Mouse (Mus musculus): ENCODE results near the gene Adgra1.

The Adgra1 gene

GRCm38 (mm10) chr7:139850152-139850551, 16.2 kb downstream of the Adgra1 start:
- no peak for DNase-seq (ENCODE audit: low read depth, low spot score)

GRCm38 (mm10) chr7:139850677-139851076, 16.7 kb downstream of the Adgra1 start:
- no peak for DNase-seq (ENCODE audit: low read depth, low spot score)

GRCm38 (mm10) chr7:139851098-139851497, 17.1 kb downstream of the Adgra1 start:
- no peak for DNase-seq (ENCODE audit: low read depth, low spot score)

- DNase-seq (ENCODE audit: low read depth, low spot score), result no peak
Measured at GRCm38 (mm10) chr7:139855261-139855660, 21.3 kb downstream of the Adgra1 start.

- peak; percentile 65 for DNase-seq (ENCODE audit: low read depth, low spot score)
Measured at GRCm38 (mm10) chr7:139861411-139861810, 27.4 kb downstream of the Adgra1 start.

- no peak for DNase-seq (ENCODE audit: low read depth, low spot score)
Measured at GRCm38 (mm10) chr7:139863076-139863475, 29.1 kb downstream of the Adgra1 start.

- DNase-seq (ENCODE audit: low read depth, low spot score), result no peak
Measured at GRCm38 (mm10) chr7:139864253-139864652, 30.3 kb downstream of the Adgra1 start.

GRCm38 (mm10) chr7:139864871-139865270, 30.9 kb downstream of the Adgra1 start:
- no peak for DNase-seq (ENCODE audit: low read depth, low spot score)

GRCm38 (mm10) chr7:139871014-139871413, 37.0 kb downstream of the Adgra1 start:
- DNase-seq (ENCODE audit: low read depth, low spot score), result no peak

- DNase-seq (ENCODE audit: low read depth, low spot score), result no peak
Measured at GRCm38 (mm10) chr7:139877167-139877792, 43.3 kb downstream of the Adgra1 start.

- no peak for DNase-seq (ENCODE audit: low read depth, low spot score)
Measured at GRCm38 (mm10) chr7:139878122-139878521, 44.1 kb downstream of the Adgra1 start.

- no peak for DNase-seq (ENCODE audit: low read depth, low spot score)
Measured at GRCm38 (mm10) chr7:139878621-139879020, 44.6 kb downstream of the Adgra1 start.

GRCm38 (mm10) chr7:139883545-139883944, 49.6 kb downstream of the Adgra1 start:
- no peak for DNase-seq (ENCODE audit: low read depth, low spot score)

GRCm38 (mm10) chr7:139891779-139892178, 57.8 kb downstream of the Adgra1 start:
- no peak for DNase-seq (ENCODE audit: low read depth, low spot score)

- DNase-seq (ENCODE audit: low read depth, low spot score), result no peak
Measured at GRCm38 (mm10) chr7:139894655-139895557, 60.9 kb downstream of the Adgra1 start, which contains the start of gene Kndc1. Gene Kndc1, plus strand, starts transcription at chr7:139894696.

- DNase-seq (ENCODE audit: low read depth, low spot score), result no peak
Measured at GRCm38 (mm10) chr7:139896271-139896670, 62.3 kb downstream of the Adgra1 start.

GRCm38 (mm10) chr7:139896796-139897195, 62.8 kb downstream of the Adgra1 start:
- DNase-seq (ENCODE audit: low read depth, low spot score), result no peak

- no peak for DNase-seq (ENCODE audit: low read depth, low spot score)
Measured at GRCm38 (mm10) chr7:139898606-139899005, 64.6 kb downstream of the Adgra1 start.

- DNase-seq (ENCODE audit: low read depth, low spot score), result no peak
Measured at GRCm38 (mm10) chr7:139899505-139899904, 65.5 kb downstream of the Adgra1 start.

GRCm38 (mm10) chr7:139900456-139900855, 66.5 kb downstream of the Adgra1 start:
- no peak for DNase-seq (ENCODE audit: low read depth, low spot score)

GRCm38 (mm10) chr7:139900896-139901295, 66.9 kb downstream of the Adgra1 start:
- DNase-seq (ENCODE audit: low read depth, low spot score), result no peak

GRCm38 (mm10) chr7:139901981-139902380, 68.0 kb downstream of the Adgra1 start:
- DNase-seq (ENCODE audit: low read depth, low spot score), result no peak

GRCm38 (mm10) chr7:139905261-139905660, 71.3 kb downstream of the Adgra1 start:
- no peak for DNase-seq (ENCODE audit: low read depth, low spot score)

All from telencephalon, adult 2 months (tissue).